Mouse (Mus musculus) adrenal gland, postnatal 4 days (tissue): ENCODE results near the gene B3gnt9. TPM values are rescaled to one million over a fixed set of nuclear protein-coding genes. Genes with fewer than 3 reads are reported as not detected.

ENCODE experiments used
- DNase-seq, 2 experiments: peaks; one replicate each; pipeline ENCODE4 v3.0.0; 2021 to 2022; ENCODE audit warnings: low spot score in 2 of 2, mixed read lengths in 2 of 2
- total RNA-seq, 2 experiments: library from RNA; stranded (reverse); gene quantifications; 2 replicates each; pipeline ENCODE4 v1.2.3; 2021

The B3gnt9 gene
- total RNA-seq, 2 experiments from 2014 or later: 10.4 to 11.3 TPM

GRCm38 (mm10) chr8:105283074-105283473, 28.1 kb upstream of the B3gnt9 start:
- no peak for DNase-seq

- DNase-seq: no peak
Measured at GRCm38 (mm10) chr8:105282239-105282638, 27.3 kb upstream of the B3gnt9 start.

- DNase-seq: no peak
Measured at GRCm38 (mm10) chr8:105281821-105282220, 26.9 kb upstream of the B3gnt9 start.

- DNase-seq: no peak
Measured at GRCm38 (mm10) chr8:105280567-105280966, 25.6 kb upstream of the B3gnt9 start.

- DNase-seq: peak; percentile 56 to 62
Measured at GRCm38 (mm10) chr8:105278911-105279334, 24.0 kb upstream of the B3gnt9 start.

- no peak for DNase-seq
Measured at GRCm38 (mm10) chr8:105276292-105277120, 21.6 kb upstream of the B3gnt9 start.

GRCm38 (mm10) chr8:105275840-105276239, 20.9 kb upstream of the B3gnt9 start, which contains the start of gene Nol3:
TSS of gene Nol3 (plus strand) at chr8:105276140.
- DNase-seq: no peak

GRCm38 (mm10) chr8:105275387-105275786, 20.4 kb upstream of the B3gnt9 start:
- DNase-seq: no peak

GRCm38 (mm10) chr8:105270916-105271186, 15.9 kb upstream of the B3gnt9 start:
- no peak for DNase-seq

GRCm38 (mm10) chr8:105270101-105270915, 15.4 kb upstream of the B3gnt9 start:
- DNase-seq: no peak

- no peak for DNase-seq
Measured at GRCm38 (mm10) chr8:105269461-105269947, 14.6 kb upstream of the B3gnt9 start, which contains the start of gene Hsf4. TSS of gene Hsf4 (plus strand) at chr8:105269801.

- DNase-seq: no peak
Measured at GRCm38 (mm10) chr8:105269075-105269458, 14.1 kb upstream of the B3gnt9 start.

- DNase-seq: no peak
Measured at GRCm38 (mm10) chr8:105268342-105269074, 13.6 kb upstream of the B3gnt9 start.

- no peak for DNase-seq
Measured at GRCm38 (mm10) chr8:105266775-105267174, 11.8 kb upstream of the B3gnt9 start.

- no peak for DNase-seq
Measured at GRCm38 (mm10) chr8:105265128-105265527, 10.2 kb upstream of the B3gnt9 start.

GRCm38 (mm10) chr8:105264024-105264982, 9.3 kb upstream of the B3gnt9 start, which contains the start of the genes Tradd and Fbxl8:
TSS of gene Tradd (minus strand) at chr8:105264609.
TSS of gene Fbxl8 (plus strand) at chr8:105264648.
- peak; percentile 40 to 60 for DNase-seq

GRCm38 (mm10) chr8:105263244-105263912, 8.4 kb upstream of the B3gnt9 start:
- no peak for DNase-seq

- DNase-seq: no peak
Measured at GRCm38 (mm10) chr8:105261326-105261980, 6.5 kb upstream of the B3gnt9 start.
